Mouse (Mus musculus) forebrain, embryonic 14.5 days (tissue): ENCODE results near the gene Robo1. TPM values are rescaled to one million over a fixed set of nuclear protein-coding genes. Genes with fewer than 3 reads are reported as not detected.

ENCODE experiments used
- ATAC-seq: fragments of 200-750 bp; cut with Nextera tagmentation; 2 replicates; pipeline ENCODE4 v1.8.0; 2017; ENCODE audit warnings: mild to moderate bottlenecking, moderate library complexity
- DNase-seq: peaks from one replicate; pipeline ENCODE4 v3.0.0-alpha.2; 2015; ENCODE audit warnings: low spot score
- H3K27ac ChIP-seq: fragments of 300-500 bp; sonication (generic); 2 replicates; pipeline ENCODE4 v1.5.1; 2014; ENCODE audit warnings: low read depth, mild to moderate bottlenecking, control low read depth, low read length, moderate library complexity
- H3K27me3 ChIP-seq: fragments of 300-500 bp; sonication (generic); replicated peaks from 2 replicates; pipeline ENCODE4 v1.6.1; 2014; ENCODE audit warnings: low read length, control low read depth, mixed read lengths; ENCODE audit not compliant: control insufficient read depth, insufficient read depth
- H3K36me3 ChIP-seq: fragments of 300-500 bp; sonication (generic); 2 replicates; pipeline ENCODE4 v1.6.1; 2014; ENCODE audit warnings: low read length, control low read depth; ENCODE audit not compliant: control insufficient read depth, insufficient read depth
- H3K4me1 ChIP-seq: fragments of 300-500 bp; sonication (generic); 2 replicates; pipeline ENCODE4 v1.6.1; 2014; ENCODE audit warnings: antibody characterized with exemption, low read length, control low read depth; ENCODE audit not compliant: control insufficient read depth, insufficient read depth
- H3K4me2 ChIP-seq: fragments of 300-500 bp; sonication (generic); 2 replicates; pipeline ENCODE4 v1.6.1; 2014; ENCODE audit warnings: mild to moderate bottlenecking, control low read depth, low read length
- H3K4me3 ChIP-seq: fragments of 300-500 bp; sonication (generic); 2 replicates; pipeline ENCODE4 v1.5.1; 2014; ENCODE audit warnings: low read depth, low read length, control low read depth
- H3K9ac ChIP-seq: fragments of 300-500 bp; sonication (generic); 2 replicates; pipeline ENCODE4 v1.6.1; 2014; ENCODE audit warnings: mild to moderate bottlenecking, low read length, control low read depth, moderate library complexity
- H3K9me3 ChIP-seq: fragments of 300-500 bp; sonication (generic); replicated peaks from 2 replicates; pipeline ENCODE4 v1.6.1; 2016; ENCODE audit warnings: low read length, control low read depth, mixed read lengths; ENCODE audit not compliant: control insufficient read depth
- WGBS: fragments of 180-500 bp; shearing (Covaris S2); extraction: QIAGEN DNeasy Blood & Tissue Kit; methylation state at CpG from one replicate; pipeline ENCODE4 v1.1.7; 2014; 5-methylcytosine and 5-hydroxymethylcytosine counted together
- polyA plus RNA-seq: library from polyadenylated mRNA; unstranded; fragments of >200 nt; fragmentation: Nextera tagmentation; extraction: Ambion mirVana; gene quantifications from 2 replicates; pipeline ENCODE4 v1.2.1, GENCODE M21; 2014

Robo1 gene
- polyA plus RNA-seq, 1 experiment from 2014 or later = 37.1 TPM

DNA sequence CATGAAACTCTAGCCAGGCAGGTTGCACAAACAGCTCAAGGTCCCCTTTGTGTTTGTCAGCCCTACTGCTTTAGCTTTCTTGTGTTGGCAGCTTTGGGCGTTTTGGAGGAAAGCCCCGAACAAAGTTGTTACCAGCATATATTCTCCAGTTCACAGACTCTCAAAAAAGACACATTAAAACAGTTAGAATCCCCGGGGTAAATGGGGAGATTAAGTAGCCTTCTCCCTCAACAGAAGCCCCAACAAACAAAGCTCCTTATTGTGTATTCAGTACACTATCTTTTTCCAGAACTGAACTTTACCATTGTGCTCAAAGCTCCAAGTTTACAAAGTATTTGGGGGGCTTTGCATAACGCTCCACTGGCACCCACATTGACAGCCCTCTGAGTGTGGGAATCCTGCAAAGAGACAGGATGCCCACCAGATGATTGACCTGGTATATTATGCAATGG lies 302.6 kb downstream of the Robo1 start:
- no peaks in the 10 kb centered on the region for H3K27me3 ChIP-seq
- ATAC-seq = peak; percentile 81

DNA sequence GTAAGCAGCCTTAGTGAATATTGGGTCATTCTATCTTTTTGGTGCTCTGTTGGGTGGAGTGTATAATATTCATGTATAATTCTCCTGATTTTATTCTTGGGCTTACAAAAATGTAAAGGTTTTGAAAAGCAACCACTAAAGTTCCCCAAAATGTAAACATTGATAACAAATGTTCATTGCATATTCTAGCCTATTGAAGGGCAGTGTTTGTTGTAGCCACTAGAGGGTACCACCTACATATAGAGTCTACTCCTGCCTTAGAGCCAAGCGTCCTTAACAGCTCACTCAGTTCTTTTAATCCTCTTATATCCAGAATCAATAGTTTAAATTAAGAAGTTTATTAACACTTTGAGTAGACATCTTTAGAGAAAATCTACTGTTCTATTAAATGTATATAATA lies 306.8 kb downstream of the Robo1 start:
- no peak overlapping the region for H3K27ac ChIP-seq
- DNase-seq (peak; percentile 71), ATAC-seq (peak; percentile 71; the same call in 1 of the 2 replicates)
- WGBS = 6% methylated on average over 1 of the region's 1 CpGs
- no peaks in the 10 kb centered on the region for H3K36me3 ChIP-seq
- H3K4me2 ChIP-seq = no peak overlapping the region
- no peak overlapping the region for H3K9ac ChIP-seq
- H3K9me3 ChIP-seq = no peaks in the 10 kb centered on the region
- no peaks in the 10 kb centered on the region for H3K27me3 ChIP-seq
- H3K4me3 ChIP-seq = no peak overlapping the region
- H3K4me1 ChIP-seq = peaks cover 4% of the 10 kb centered on the region; the same call in 1 of the 2 replicates

More for the DNA sequence above, 302.6 kb downstream of the Robo1 start:
- Histone ChIP-seq H3K4me1 (peaks cover 4% of the 10 kb centered on the region; the same call in 1 of the 2 replicates), H3K4me2 (no peak overlapping the region), H3K36me3 (no peaks in the 10 kb centered on the region), H3K27ac (no peak overlapping the region), H3K9me3 (no peaks in the 10 kb centered on the region), H3K4me3 (no peak overlapping the region), H3K9ac (no peak overlapping the region)
- 2% methylated on average over 4 of the region's 4 CpGs for WGBS
- DNase-seq = peak; percentile 84

DNA sequence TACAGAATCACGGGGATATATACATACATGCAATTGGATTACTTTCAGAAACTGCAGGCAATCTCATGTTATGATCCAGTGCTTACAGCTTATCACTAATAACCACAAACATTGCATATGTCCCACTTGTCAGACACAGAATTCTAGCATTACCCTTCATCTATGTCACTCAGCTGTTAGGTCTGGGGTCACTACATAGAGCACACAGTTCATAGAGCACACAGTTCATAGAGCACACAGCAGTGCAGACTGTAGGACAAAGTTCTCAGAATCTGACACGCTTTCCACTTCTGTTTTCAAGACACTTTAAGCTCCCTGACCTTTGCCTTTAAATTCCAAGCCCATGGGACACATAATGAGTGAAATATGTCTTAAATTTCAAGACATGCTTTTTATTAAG lies 307.3 kb downstream of the Robo1 start:
- H3K4me2 ChIP-seq = no peak overlapping the region
- no peaks in the 10 kb centered on the region for H3K27me3 ChIP-seq
- H3K4me1 ChIP-seq = peaks cover 4% of the 10 kb centered on the region; the same call in 1 of the 2 replicates
- DNase-seq (no peak), ATAC-seq (0 out of 2 replicates have a peak, but pooled peaks have one; percentile 14)
- WGBS = 74% methylated on average over 2 of the region's 2 CpGs
- H3K4me3 ChIP-seq = no peak overlapping the region
- no peaks in the 10 kb centered on the region for H3K36me3 ChIP-seq
- no peaks in the 10 kb centered on the region for H3K9me3 ChIP-seq
- no peak overlapping the region for H3K27ac ChIP-seq
- H3K9ac ChIP-seq = no peak overlapping the region

DNA sequence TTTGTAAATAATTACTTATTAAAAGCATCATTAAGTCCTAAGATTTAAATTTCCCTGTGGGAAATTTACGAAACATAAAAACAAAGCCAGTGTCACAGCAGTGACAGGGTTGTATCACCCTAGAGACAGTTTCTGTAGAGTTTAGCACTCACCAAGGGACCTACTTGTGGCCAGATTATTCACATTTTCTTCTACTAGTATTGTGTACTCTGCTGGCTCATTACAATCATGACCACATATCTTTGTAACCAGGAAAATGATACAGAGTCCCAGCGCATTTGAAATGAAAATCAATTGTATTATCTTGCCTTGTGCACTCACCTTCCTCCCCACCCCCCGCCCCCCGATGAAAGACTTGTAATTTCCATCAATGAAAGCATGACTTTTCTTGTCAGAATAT lies 314.3 kb downstream of the Robo1 start:
- no peaks in the 10 kb centered on the region for H3K36me3 ChIP-seq
- peak overlapping the region; percentile 24; the same call in 1 of the 2 replicates for H3K4me2 ChIP-seq
- peak; percentile 40; the same call in 1 of the 2 replicates for ATAC-seq
- WGBS = 68% methylated on average over 4 of the region's 4 CpGs
- H3K9me3 ChIP-seq = no peaks in the 10 kb centered on the region
- 0 out of 2 replicates have a peak overlapping the region, but pooled peaks have one; percentile 27 for H3K27ac ChIP-seq
- H3K27me3 ChIP-seq = no peaks in the 10 kb centered on the region
- H3K9ac ChIP-seq = no peak overlapping the region
- H3K4me1 ChIP-seq = peaks cover 3% of the 10 kb centered on the region; the same call in 1 of the 2 replicates
- no peak for DNase-seq
- H3K4me3 ChIP-seq = no peak overlapping the region

DNA sequence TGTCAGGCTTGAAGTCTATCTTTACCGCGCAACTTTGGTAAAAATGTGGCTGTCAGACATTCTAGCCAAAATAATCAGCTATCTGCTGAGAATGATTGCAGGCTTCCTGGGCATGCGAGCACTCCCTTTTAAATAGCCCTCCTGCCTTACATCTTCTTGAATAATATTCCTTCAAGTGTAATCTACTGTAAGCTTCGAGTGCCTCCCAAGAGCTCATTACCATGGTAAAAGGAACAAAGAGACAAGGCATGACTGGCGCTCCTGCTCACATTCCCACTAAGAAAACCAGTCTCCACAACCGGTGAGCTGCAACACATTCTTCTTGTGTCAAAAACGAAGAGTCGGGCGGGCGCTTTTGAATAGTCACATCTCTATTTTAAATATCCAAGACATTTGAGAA lies 314.8 kb downstream of the Robo1 start:
- H3K4me2 ChIP-seq = peak overlapping the region; percentile 24; the same call in 1 of the 2 replicates
- peaks cover 3% of the 10 kb centered on the region; the same call in 1 of the 2 replicates for H3K4me1 ChIP-seq
- ATAC-seq (peak; percentile 85), DNase-seq (peak; percentile 73)
- WGBS = 18% methylated on average over 10 of the region's 10 CpGs
- H3K9me3 ChIP-seq = no peaks in the 10 kb centered on the region
- 0 out of 2 replicates have a peak overlapping the region, but pooled peaks have one; percentile 27 for H3K27ac ChIP-seq
- H3K36me3 ChIP-seq = no peaks in the 10 kb centered on the region
- H3K4me3 ChIP-seq = no peak overlapping the region
- H3K27me3 ChIP-seq = no peaks in the 10 kb centered on the region
- no peak overlapping the region for H3K9ac ChIP-seq

DNA sequence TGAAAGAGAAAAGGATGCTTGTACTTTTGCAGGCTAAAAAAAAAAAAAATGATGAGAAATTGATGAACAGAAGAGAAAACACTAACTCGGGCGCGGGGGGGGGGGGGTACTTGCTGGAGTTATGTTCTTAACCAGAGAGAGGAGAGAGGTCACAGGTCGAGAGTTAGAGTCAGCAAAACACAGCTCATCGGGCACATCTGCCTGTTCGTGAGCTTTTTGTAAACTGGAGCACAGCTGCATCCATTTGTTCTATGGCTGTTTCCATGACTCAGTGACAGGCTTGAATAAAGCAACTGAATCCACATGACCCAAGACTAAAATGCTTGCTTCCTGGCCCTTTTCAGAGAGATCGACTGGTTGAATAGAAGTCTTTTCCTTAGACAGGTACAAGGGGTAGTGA lies 325.7 kb downstream of the Robo1 start:
- Histone ChIP-seq H3K4me3 (no peak overlapping the region), H3K9ac (no peak overlapping the region), H3K36me3 (no peaks in the 10 kb centered on the region), H3K4me1 (no peaks in the 10 kb centered on the region), H3K9me3 (no peaks in the 10 kb centered on the region), H3K4me2 (no peak overlapping the region), H3K27ac (no peak overlapping the region), H3K27me3 (no peaks in the 10 kb centered on the region)
- 83% methylated on average over 7 of the region's 7 CpGs for WGBS
- ATAC-seq = no peak
- DNase-seq = no peak

DNA sequence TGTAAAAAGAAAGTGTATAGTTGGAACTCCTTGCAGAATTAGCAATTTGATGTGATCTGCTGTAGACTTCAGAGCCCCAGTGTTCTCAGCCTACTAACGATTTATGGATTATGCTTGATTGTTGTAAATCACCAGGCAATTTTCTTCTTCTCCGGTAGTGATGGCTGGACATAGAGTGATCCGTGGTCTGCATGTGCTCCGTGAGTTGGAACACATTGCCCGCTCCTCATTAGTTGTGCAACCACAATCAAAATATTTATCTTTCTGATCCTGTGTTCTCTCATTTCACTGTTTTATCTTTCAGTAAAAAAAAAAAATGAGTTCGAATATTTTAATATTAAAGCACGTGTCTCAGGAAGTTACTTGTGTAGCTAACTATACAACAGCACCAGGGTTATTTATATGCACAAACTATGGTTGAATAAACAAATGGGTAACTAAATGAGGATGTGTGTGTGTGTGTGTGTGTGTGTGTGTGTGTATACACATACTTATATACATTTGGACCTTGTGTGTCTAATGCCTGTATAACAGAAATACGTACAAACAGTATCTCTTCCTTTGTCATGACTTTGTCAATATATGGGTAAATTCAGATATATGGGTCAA lies 331.3 kb downstream of the Robo1 start:
- no peaks in the 10 kb centered on the region for H3K36me3 ChIP-seq
- no peak for DNase-seq
- H3K4me3 ChIP-seq = no peak overlapping the region
- 68% methylated on average over 8 of the region's 8 CpGs for WGBS
- no peak overlapping the region for H3K4me2 ChIP-seq
- H3K27me3 ChIP-seq = no peaks in the 10 kb centered on the region
- H3K27ac ChIP-seq = no peak overlapping the region
- no peaks in the 10 kb centered on the region for H3K4me1 ChIP-seq
- no peak overlapping the region for H3K9ac ChIP-seq
- no peak for ATAC-seq
- no peaks in the 10 kb centered on the region for H3K9me3 ChIP-seq

DNA sequence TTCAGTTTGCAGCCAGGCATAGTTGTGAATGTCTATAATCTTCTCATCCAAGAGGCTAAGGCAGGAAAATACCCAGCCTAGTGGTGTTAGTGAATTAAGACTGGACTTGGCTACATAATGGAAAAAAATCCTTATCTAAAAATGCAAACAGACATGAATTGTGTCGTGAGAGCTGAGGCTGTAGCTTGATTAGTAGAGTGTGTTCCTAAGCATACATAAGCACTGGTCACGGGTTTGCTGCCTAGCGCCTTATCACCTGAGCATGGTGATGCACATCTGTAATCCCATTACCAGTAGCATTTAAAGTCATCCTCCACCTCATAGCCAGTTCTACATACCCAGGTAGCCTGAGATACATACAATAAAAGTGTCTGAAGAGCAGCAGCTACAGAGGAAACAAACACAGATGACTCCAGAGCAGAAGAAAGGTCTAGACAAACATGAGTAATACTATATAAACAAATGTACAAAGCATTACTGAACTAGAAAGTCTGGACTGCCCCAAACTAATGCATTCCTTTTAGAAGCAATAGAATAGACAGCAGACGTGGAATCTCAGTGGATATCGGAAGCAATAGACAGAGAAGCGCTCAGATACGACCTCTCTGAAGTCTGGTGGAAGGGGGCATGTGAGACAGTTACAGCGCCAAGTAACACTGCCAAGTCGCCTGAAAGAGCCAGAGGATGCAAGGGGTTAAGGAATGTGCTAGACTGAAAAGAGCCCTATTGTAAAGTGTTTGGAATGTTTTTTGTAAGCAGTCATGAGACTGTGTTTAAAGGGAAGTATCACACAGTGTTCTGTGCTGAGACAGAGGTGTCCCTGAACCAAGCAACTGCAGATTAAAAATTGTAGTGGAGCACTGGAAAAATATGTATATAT lies 333.1 kb downstream of the Robo1 start:
- H3K4me1 ChIP-seq = 0 out of 2 replicates have a peak, but pooled peaks cover 3% of the 10 kb centered on the region

More for the DNA sequence above, 333.1 kb downstream of the Robo1 start:
- 65% methylated on average over 9 of the region's 9 CpGs for WGBS
- no peak overlapping the region for H3K4me2 ChIP-seq
- no peak overlapping the region for H3K27ac ChIP-seq
- no peaks in the 10 kb centered on the region for H3K27me3 ChIP-seq
- H3K9me3 ChIP-seq = no peaks in the 10 kb centered on the region
- DNase-seq = peak; percentile 37
- no peak for ATAC-seq
- no peaks in the 10 kb centered on the region for H3K36me3 ChIP-seq
- H3K4me3 ChIP-seq = no peak overlapping the region
- no peak overlapping the region for H3K9ac ChIP-seq
